Mouse (Mus musculus): Measurements from ENCODE around the gene Hsd17b7.

DNA sequence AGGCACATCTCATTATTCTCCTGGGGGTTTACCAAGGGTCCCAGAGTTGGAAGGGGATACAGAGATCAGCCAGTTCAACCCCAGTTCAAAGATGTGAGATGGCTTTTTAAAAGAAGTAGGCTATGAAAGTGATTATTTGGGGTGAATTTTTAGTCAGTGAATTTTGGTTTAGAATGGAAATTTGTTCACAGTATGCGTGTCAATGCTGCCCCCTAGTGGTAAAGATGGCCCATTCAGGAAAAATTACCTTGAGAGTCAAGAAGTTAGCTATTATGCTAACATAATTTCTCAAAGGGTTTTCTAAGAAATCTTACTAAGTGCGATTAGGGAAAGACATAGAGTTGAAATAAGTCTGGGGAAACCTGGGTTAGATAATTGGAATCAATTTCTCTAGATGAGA, 29.7 kb downstream of the Hsd17b7 start:
- TF ChIP-seq EP300 (IDR thresholded peaks at IDR 0.05; ENCODE audit: low read depth) (no peak), CTCF (IDR thresholded peaks at IDR 0.05; ENCODE audit: low read depth) (peak; percentile 79)

Data from liver, postnatal 0 days (tissue).